Mouse (Mus musculus): ENCODE measurements around the gene Ak7.

Gene Ak7

GRCm38 (mm10) chr12:105705799-105706487, at the start of gene Ak7:
Ak7 (plus strand) TSS chr12:105705976.
- no peak for DNase-seq (ENCODE audit: low spot score)

- DNase-seq (ENCODE audit: low spot score) = no peak
Observed at GRCm38 (mm10) chr12:105676274-105676673, 29.5 kb upstream of the Ak7 start.

- no peak for DNase-seq (ENCODE audit: low spot score)
Observed at GRCm38 (mm10) chr12:105678211-105678610, 27.6 kb upstream of the Ak7 start.

- DNase-seq (ENCODE audit: low spot score) = no peak
Observed at GRCm38 (mm10) chr12:105678762-105679161, 27.0 kb upstream of the Ak7 start.

- no peak for DNase-seq (ENCODE audit: low spot score)
Observed at GRCm38 (mm10) chr12:105683933-105684901, 21.6 kb upstream of the Ak7 start, which contains the start of gene Gskip. Gskip (plus strand) TSS chr12:105684829.

- peak; percentile 86 for DNase-seq (ENCODE audit: low spot score)
Observed at GRCm38 (mm10) chr12:105685001-105685691, 20.6 kb upstream of the Ak7 start, which contains the start of gene Atg2b. Atg2b (minus strand) TSS chr12:105685211.

GRCm38 (mm10) chr12:105686791-105687190, 19.0 kb upstream of the Ak7 start:
- no peak for DNase-seq (ENCODE audit: low spot score)

- no peak for DNase-seq (ENCODE audit: low spot score)
Observed at GRCm38 (mm10) chr12:105687416-105687815, 18.4 kb upstream of the Ak7 start.

- DNase-seq (ENCODE audit: low spot score) = no peak
Observed at GRCm38 (mm10) chr12:105688546-105688945, 17.2 kb upstream of the Ak7 start.

GRCm38 (mm10) chr12:105689435-105689834, 16.3 kb upstream of the Ak7 start:
- no peak for DNase-seq (ENCODE audit: low spot score)

- no peak for DNase-seq (ENCODE audit: low spot score)
Observed at GRCm38 (mm10) chr12:105694021-105694420, 11.8 kb upstream of the Ak7 start.

- DNase-seq (ENCODE audit: low spot score) = no peak
Observed at GRCm38 (mm10) chr12:105695848-105696247, 9.9 kb upstream of the Ak7 start.

- DNase-seq (ENCODE audit: low spot score) = no peak
Observed at GRCm38 (mm10) chr12:105697104-105697780, 8.5 kb upstream of the Ak7 start.

- no peak for DNase-seq (ENCODE audit: low spot score)
Observed at GRCm38 (mm10) chr12:105700433-105700832, 5.3 kb upstream of the Ak7 start.

- no peak for DNase-seq (ENCODE audit: low spot score)
Observed at GRCm38 (mm10) chr12:105718616-105719015, 12.8 kb downstream of the Ak7 start.

- no peak for DNase-seq (ENCODE audit: low spot score)
Observed at GRCm38 (mm10) chr12:105720196-105720595, 14.4 kb downstream of the Ak7 start.

- no peak for DNase-seq (ENCODE audit: low spot score)
Observed at GRCm38 (mm10) chr12:105721452-105722132, 15.8 kb downstream of the Ak7 start.

GRCm38 (mm10) chr12:105722657-105723056, 16.9 kb downstream of the Ak7 start:
- peak; percentile 46 for DNase-seq (ENCODE audit: low spot score)

GRCm38 (mm10) chr12:105724616-105725015, 18.8 kb downstream of the Ak7 start:
- DNase-seq (ENCODE audit: low spot score) = no peak

GRCm38 (mm10) chr12:105725736-105726135, 20.0 kb downstream of the Ak7 start:
- no peak for DNase-seq (ENCODE audit: low spot score)

GRCm38 (mm10) chr12:105727268-105727667, 21.5 kb downstream of the Ak7 start:
- no peak for DNase-seq (ENCODE audit: low spot score)

Measured in layer of hippocampus, adult 9-10 months (tissue).